Mouse (Mus musculus): ENCODE data around the gene Ugt1a10. TPM values are rescaled to one million over a fixed set of nuclear protein-coding genes. Genes with fewer than 3 reads are reported as not detected.
A peak's percentile ranks its signal among the peaks of the same experiment; 100 is the strongest.
"Not testable (repeated sequence)": the region's sequence is repeated elsewhere in the genome, so short reads cannot be mapped to it uniquely, and the experiment has no call there.

Ugt1a10 gene
- polyA plus RNA-seq, 1 experiment from 2014 or later: not detected

DNA sequence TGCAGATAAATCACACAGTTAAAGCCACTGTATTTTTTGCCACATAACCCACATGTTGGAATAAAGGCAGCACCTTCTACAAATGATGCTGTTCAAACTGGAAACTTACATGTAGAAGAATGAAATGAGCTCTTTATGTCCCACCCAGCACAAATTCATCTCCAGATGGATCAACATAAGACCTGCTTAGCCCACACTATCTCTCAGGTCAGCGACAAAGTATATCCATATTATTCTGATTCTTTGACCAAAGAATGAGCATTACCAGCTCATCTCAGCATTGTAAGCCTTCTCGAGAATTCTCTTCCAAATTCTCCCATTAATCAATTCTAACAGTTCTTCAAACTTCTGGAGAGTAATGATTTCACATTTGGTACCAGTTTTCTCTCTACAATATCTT, 167.0 kb downstream of the Ugt1a10 start:
- no peaks in the 10 kb centered on the region for H3K27me3 ChIP-seq (ENCODE audit: control insufficient read depth, insufficient read depth, low read length)
- H3K27ac ChIP-seq (replicated peaks; ENCODE audit: low read depth, low read length): no peak overlapping the region
- WGBS: 57% methylated on average over 2 of the region's 2 CpGs
- H3K4me3 ChIP-seq (ENCODE audit: low read depth, low read length): no peak overlapping the region
- ATAC-seq (ENCODE audit: insufficient number of reproducible peaks, low FRiP score, low TSS enrichment, low read depth): no peak
- no peak for DNase-seq (ENCODE audit: low spot score)
- peaks cover 25% of the 10 kb centered on the region for H3K9me3 ChIP-seq (ENCODE audit: control insufficient read depth, low read length)
- no peaks in the 10 kb centered on the region for H3K4me1 ChIP-seq (ENCODE audit: control insufficient read depth, insufficient read depth, low read length)
- no peak overlapping the region for H3K9ac ChIP-seq (ENCODE audit: low read length)
- no peaks in the 10 kb centered on the region for H3K36me3 ChIP-seq (ENCODE audit: control insufficient read depth, insufficient read depth, low read length)
- H3K4me2 ChIP-seq (ENCODE audit: low read depth, severe bottlenecking): no peak overlapping the region

- not testable (repeated sequence) for H3K4me2 ChIP-seq (ENCODE audit: low read depth, severe bottlenecking); H3K27me3 ChIP-seq (ENCODE audit: control insufficient read depth, insufficient read depth, low read length); H3K4me1 ChIP-seq (ENCODE audit: control insufficient read depth, insufficient read depth, low read length); H3K4me3 ChIP-seq (ENCODE audit: low read depth, low read length); H3K27ac ChIP-seq (replicated peaks; ENCODE audit: low read depth, low read length); H3K9ac ChIP-seq (ENCODE audit: low read length); ATAC-seq (ENCODE audit: insufficient number of reproducible peaks, low FRiP score, low TSS enrichment, low read depth); H3K36me3 ChIP-seq (ENCODE audit: control insufficient read depth, insufficient read depth, low read length)
- DNase-seq (ENCODE audit: low spot score): peak; percentile 27
- H3K9me3 ChIP-seq (ENCODE audit: control insufficient read depth, low read length): peaks cover 28% of the 10 kb centered on the region
These were observed 167.9 kb downstream of the Ugt1a10 start for GRCm38 (mm10) chr1:88223011-88223515.

GRCm38 (mm10) chr1:88223591-88223990, 168.4 kb downstream of the Ugt1a10 start:
- no peak overlapping the region for H3K27ac ChIP-seq (replicated peaks; ENCODE audit: low read depth, low read length)
- H3K36me3 ChIP-seq (ENCODE audit: control insufficient read depth, insufficient read depth, low read length): no peaks in the 10 kb centered on the region
- peak; percentile 38 for DNase-seq (ENCODE audit: low spot score)
- no peak overlapping the region for H3K4me3 ChIP-seq (ENCODE audit: low read depth, low read length)
- H3K9me3 ChIP-seq (ENCODE audit: control insufficient read depth, low read length): peaks cover 33% of the 10 kb centered on the region
- ATAC-seq (ENCODE audit: insufficient number of reproducible peaks, low FRiP score, low TSS enrichment, low read depth): no peak
- H3K27me3 ChIP-seq (ENCODE audit: control insufficient read depth, insufficient read depth, low read length): no peaks in the 10 kb centered on the region
- H3K4me1 ChIP-seq (ENCODE audit: control insufficient read depth, insufficient read depth, low read length): no peaks in the 10 kb centered on the region
- no peak overlapping the region for H3K9ac ChIP-seq (ENCODE audit: low read length)
- whole genome bisulfite sequencing: 57% methylated on average over 1 of the region's 1 CpGs
- no peak overlapping the region for H3K4me2 ChIP-seq (ENCODE audit: low read depth, severe bottlenecking)

DNA sequence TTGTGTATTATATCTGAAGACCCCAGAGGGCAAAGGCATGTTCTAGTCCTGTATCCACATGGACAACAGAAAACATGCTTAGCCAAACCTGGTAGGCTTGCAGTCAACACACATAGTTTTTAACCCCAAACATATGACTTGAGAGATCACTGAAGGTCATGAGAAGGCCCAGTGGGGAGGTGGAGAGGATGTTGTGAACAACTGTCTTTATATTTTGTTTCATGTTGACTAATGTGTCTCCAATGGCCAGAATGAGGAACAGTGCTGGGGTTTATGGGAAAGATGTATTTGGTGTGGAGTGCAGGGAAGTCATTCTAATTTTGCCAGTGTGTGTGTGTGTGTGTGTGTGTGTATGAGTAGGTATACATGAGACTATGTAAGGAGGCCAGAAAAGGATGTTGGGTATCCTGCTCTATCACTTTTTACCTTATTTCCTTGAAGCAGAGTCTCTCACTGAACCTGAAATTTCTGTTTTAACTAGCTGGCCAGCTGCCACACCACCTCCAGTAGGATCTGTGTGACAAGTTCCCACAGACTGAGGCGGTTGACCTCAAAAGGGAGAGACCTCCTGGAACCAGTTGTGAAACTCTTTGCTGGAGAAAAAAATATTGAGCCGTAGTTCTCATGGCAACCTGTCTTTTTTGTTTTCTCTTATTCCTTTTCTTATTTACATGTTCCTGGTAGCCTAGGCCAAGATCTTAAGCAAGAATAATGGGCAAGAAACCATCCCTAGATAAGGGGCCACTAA, 169.0 kb downstream of the Ugt1a10 start:
- Histone ChIP-seq H3K4me3 (ENCODE audit: low read depth, low read length) (no peak overlapping the region), H3K4me2 (ENCODE audit: low read depth, severe bottlenecking) (no peak overlapping the region), H3K27ac (replicated peaks; ENCODE audit: low read depth, low read length) (no peak overlapping the region), H3K4me1 (ENCODE audit: control insufficient read depth, insufficient read depth, low read length) (no peaks in the 10 kb centered on the region), H3K9me3 (ENCODE audit: control insufficient read depth, low read length) (peaks cover 38% of the 10 kb centered on the region), H3K36me3 (ENCODE audit: control insufficient read depth, insufficient read depth, low read length) (no peaks in the 10 kb centered on the region), H3K27me3 (ENCODE audit: control insufficient read depth, insufficient read depth, low read length) (no peaks in the 10 kb centered on the region), H3K9ac (ENCODE audit: low read length) (no peak overlapping the region)
- DNase-seq (ENCODE audit: low spot score): peak; percentile 28
- no peak for ATAC-seq (ENCODE audit: insufficient number of reproducible peaks, low FRiP score, low TSS enrichment, low read depth)
- 76% methylated on average over 2 of the region's 2 CpGs for WGBS

DNA sequence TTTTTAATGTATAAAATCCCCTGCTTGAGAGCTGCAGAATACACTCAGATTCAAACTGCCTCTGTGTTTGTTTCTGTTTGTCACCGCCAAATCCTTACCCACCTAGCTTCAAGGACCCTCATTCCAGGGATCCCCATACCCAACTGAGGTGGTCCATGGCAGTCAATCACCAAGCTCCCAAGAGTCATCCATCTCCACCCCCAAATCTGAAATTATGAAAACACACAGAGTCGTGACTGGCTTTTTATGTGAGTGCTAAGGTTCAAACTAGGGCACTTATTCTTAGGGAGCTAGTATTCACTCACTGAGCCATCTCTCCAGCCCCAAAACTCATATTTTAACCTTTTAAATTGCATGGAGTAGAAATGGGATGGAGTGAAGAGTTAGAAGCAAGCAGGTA, 170.1 kb downstream of the Ugt1a10 start:
- not testable (repeated sequence) for H3K4me1 ChIP-seq (ENCODE audit: control insufficient read depth, insufficient read depth, low read length); DNase-seq (ENCODE audit: low spot score); H3K27me3 ChIP-seq (ENCODE audit: control insufficient read depth, insufficient read depth, low read length); H3K9ac ChIP-seq (ENCODE audit: low read length); H3K27ac ChIP-seq (replicated peaks; ENCODE audit: low read depth, low read length); H3K36me3 ChIP-seq (ENCODE audit: control insufficient read depth, insufficient read depth, low read length); ATAC-seq (ENCODE audit: insufficient number of reproducible peaks, low FRiP score, low TSS enrichment, low read depth); H3K4me3 ChIP-seq (ENCODE audit: low read depth, low read length); H3K4me2 ChIP-seq (ENCODE audit: low read depth, severe bottlenecking)
- H3K9me3 ChIP-seq (ENCODE audit: control insufficient read depth, low read length): peaks cover 48% of the 10 kb centered on the region
- 43% methylated on average over 2 of the region's 2 CpGs for WGBS

DNA sequence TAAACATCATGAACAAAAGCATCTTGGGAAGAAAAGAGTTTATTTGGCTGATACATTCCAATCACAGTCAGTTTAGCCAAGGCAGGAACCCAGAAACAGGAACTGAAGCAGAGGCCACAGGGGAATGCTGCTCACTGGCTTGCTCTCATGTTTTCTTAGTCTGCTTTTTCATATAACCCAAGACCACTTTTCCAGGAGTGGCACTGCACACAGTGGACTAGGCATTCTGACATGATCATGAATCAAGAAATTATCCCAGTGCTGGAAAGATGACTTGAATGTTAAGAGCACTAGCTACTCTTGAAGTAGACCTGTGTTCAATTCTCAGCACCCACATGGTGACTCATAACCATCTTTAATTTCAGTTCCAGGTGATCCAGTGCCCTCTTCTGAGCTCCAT, 170.6 kb downstream of the Ugt1a10 start:
- Histone ChIP-seq H3K9me3 (ENCODE audit: control insufficient read depth, low read length) (peaks cover 53% of the 10 kb centered on the region), H3K27ac (replicated peaks; ENCODE audit: low read depth, low read length) (no peak overlapping the region), H3K36me3 (ENCODE audit: control insufficient read depth, insufficient read depth, low read length) (no peaks in the 10 kb centered on the region), H3K27me3 (ENCODE audit: control insufficient read depth, insufficient read depth, low read length) (no peaks in the 10 kb centered on the region), H3K4me1 (ENCODE audit: control insufficient read depth, insufficient read depth, low read length) (no peaks in the 10 kb centered on the region), H3K4me2 (ENCODE audit: low read depth, severe bottlenecking) (no peak overlapping the region), H3K9ac (ENCODE audit: low read length) (no peak overlapping the region), H3K4me3 (ENCODE audit: low read depth, low read length) (no peak overlapping the region)
- ATAC-seq (ENCODE audit: insufficient number of reproducible peaks, low FRiP score, low TSS enrichment, low read depth): no peak
- peak; percentile 26 for DNase-seq (ENCODE audit: low spot score)

DNA sequence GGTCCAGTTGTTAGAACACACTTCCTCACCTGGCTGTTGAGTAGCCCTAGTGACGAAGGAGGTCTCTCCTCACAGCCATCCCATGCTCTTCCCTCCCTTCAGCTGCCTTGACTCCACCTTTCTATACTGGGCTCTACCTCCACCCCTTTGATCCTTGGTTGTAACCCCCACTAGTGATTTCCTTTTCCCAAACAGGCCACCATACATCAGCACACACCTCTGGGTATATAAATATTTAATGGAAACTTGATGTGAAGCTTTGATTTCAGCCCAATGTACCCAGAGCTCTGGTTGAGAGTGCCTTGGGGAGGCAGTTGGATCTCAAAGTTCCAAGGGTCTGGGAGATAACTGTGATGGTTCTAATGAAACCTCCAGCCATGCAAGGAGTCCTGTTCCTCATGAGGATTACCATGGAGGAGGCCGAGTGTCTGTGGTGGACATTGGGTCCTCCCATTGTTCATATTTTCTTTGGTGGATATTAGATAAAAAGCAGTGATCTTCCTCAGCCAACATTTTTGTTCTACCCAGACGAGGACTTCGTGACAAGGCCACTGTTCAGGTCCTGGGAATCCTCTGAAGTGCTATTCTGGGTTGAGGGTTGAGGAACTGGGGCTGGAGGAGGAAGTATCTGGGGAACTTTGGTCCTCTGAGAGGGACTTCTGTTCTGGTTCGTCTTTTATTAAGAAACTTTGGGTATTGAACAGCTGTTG, 171.6 kb downstream of the Ugt1a10 start, which contains the start of gene Mroh2a:
Mroh2a (plus strand) TSS at position 317 of the 710 bp plus-strand sequence.
- Histone ChIP-seq H3K4me3 (ENCODE audit: low read depth, low read length) (no peak within 1 kb of the TSS), H3K36me3 (ENCODE audit: control insufficient read depth, insufficient read depth, low read length) (no peaks in the 10 kb centered on the region; the same call in 1 of the 2 replicates), H3K27me3 (ENCODE audit: control insufficient read depth, insufficient read depth, low read length) (no peaks in the 10 kb centered on the region), H3K4me1 (ENCODE audit: control insufficient read depth, insufficient read depth, low read length) (no peaks in the 10 kb centered on the region), H3K4me2 (ENCODE audit: low read depth, severe bottlenecking) (no peak within 1 kb of the TSS), H3K9ac (ENCODE audit: low read length) (no peak within 1 kb of the TSS), H3K27ac (replicated peaks; ENCODE audit: low read depth, low read length) (no peak within 1 kb of the TSS), H3K9me3 (ENCODE audit: control insufficient read depth, low read length) (peaks cover 64% of the 10 kb centered on the region)
- ATAC-seq (ENCODE audit: insufficient number of reproducible peaks, low FRiP score, low TSS enrichment, low read depth) (no peak), DNase-seq (ENCODE audit: low spot score) (peak; percentile 23)
- whole genome bisulfite sequencing: 62% methylated on average over 5 of the region's 5 CpGs

- Histone ChIP-seq H3K4me1 (ENCODE audit: control insufficient read depth, insufficient read depth, low read length) (no peaks in the 10 kb centered on the region), H3K36me3 (ENCODE audit: control insufficient read depth, insufficient read depth, low read length) (no peaks in the 10 kb centered on the region; the same call in 1 of the 2 replicates), H3K27ac (replicated peaks; ENCODE audit: low read depth, low read length) (no peak overlapping the region), H3K9me3 (ENCODE audit: control insufficient read depth, low read length) (peaks cover 68% of the 10 kb centered on the region), H3K9ac (ENCODE audit: low read length) (no peak overlapping the region), H3K4me2 (ENCODE audit: low read depth, severe bottlenecking) (no peak overlapping the region), H3K4me3 (ENCODE audit: low read depth, low read length) (no peak overlapping the region), H3K27me3 (ENCODE audit: control insufficient read depth, insufficient read depth, low read length) (no peaks in the 10 kb centered on the region)
- ATAC-seq (ENCODE audit: insufficient number of reproducible peaks, low FRiP score, low TSS enrichment, low read depth) (no peak), DNase-seq (ENCODE audit: low spot score) (no peak)
- WGBS: 66% methylated on average over 2 of the region's 2 CpGs
These were observed 172.3 kb downstream of the Ugt1a10 start for GRCm38 (mm10) chr1:88227482-88227881.
